Comparison of ENCODE assay signal across 23 mouse cellular contexts in the genomic region with DNA sequence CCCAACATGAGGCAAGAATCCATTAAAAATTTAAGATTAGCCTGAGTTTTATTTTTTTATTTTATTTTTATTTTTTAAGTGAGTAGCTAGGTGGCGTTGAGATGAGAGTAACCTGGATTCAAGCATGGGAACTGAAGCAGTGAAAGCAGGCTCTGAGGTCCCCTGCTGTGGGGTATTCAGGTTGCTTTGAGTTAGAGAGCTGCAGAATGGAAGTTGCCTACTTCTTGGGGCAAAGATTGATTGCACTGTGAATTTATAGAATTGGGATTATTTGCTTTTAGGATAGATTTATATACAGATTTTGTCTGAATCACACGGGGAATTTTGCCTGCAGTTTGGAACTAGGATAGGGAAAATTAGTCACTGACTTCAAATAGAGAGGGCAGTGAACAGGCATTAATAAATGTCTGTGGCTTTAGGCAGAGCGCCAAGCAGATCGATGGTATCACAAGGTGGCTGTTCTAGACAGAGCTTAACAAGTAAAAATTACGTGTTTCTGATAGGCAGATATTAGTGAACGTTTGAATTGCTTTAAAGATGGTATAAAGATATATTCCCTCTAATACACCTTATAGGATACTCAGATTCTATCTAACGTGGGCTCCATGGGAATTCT. TPM values are rescaled to one million over a fixed set of nuclear protein-coding genes. Genes with fewer than 3 reads are reported as not detected.
DNase-seq lines count a peak whose midpoint lies in the region; ATAC-seq and TF ChIP-seq lines count a peak whose summit lies in the region.
"Had no signal": no experiment of that assay in that cellular context is flagged by ENCODE, and none has a peak within 500 bp of the region (broad histone marks: within the 10 kb centered on the region; RNA-seq: fewer than 3 reads in every experiment).

No protein-coding gene starts in this region.

- peak; percentile 57 for DNase-seq in liver, adult 2 months (ENCODE audit: extremely low read depth, low read depth, low spot score)
- no peak for DNase-seq in liver, embryonic 11.5 days (ENCODE audit: low spot score)
- peak; percentile 42 for DNase-seq in Muller cell, postnatal 12 days (ENCODE audit: inconsistent ontology term)
- peak; percentile 66 for DNase-seq in adrenal gland, postnatal 25 days
- DNase-seq in B cell, adult 2 months, result no peak
- DNase-seq: cerebellum, adult 11 months; cerebellum, postnatal 14 days; gastrocnemius, adult 2 months; kidney, adult 8-10 months; kidney, postnatal 25 days; liver, embryonic 13.5 days; lung, embryonic 14.5 days; lung, postnatal 36 days; right cerebral cortex, adult 18-20 months had no signal

- H3K27ac ChIP-seq in liver, adult 2 months (replicated peaks; ENCODE audit: insufficient read depth, low read depth, low read length), result no peak overlapping the region
- H3K27ac ChIP-seq in liver, embryonic 11.5 days (ENCODE audit: low read depth, low read length), result no peak overlapping the region
- H3K27ac ChIP-seq in kidney, embryonic 16.5 days (ENCODE audit: low read length), result no peak overlapping the region
- H3K27ac ChIP-seq: embryonic facial prominence, embryonic 13.5 days; gastrocnemius, adult 2 months; heart, embryonic 13.5 days; hindbrain, embryonic 14.5 days; left cerebral cortex, adult 2 months; liver, embryonic 13.5 days; neural tube, embryonic 12.5 days; stomach, postnatal 0 days had no signal

- H3K9me3 ChIP-seq in liver, embryonic 11.5 days (ENCODE audit: control insufficient read depth, low read length), result no peaks in the 10 kb centered on the region
- H3K9me3 ChIP-seq in E14TG2a.4 (ENCODE audit: low read length), result no peaks in the 10 kb centered on the region
- no peaks in the 10 kb centered on the region for H3K9me3 ChIP-seq in kidney, embryonic 16.5 days (ENCODE audit: low read length)
- H3K9me3 ChIP-seq: embryonic facial prominence, embryonic 13.5 days; heart, embryonic 13.5 days; liver, embryonic 13.5 days; neural tube, embryonic 12.5 days had no signal

- H3K27me3 ChIP-seq in liver, adult 2 months (ENCODE audit: control insufficient read depth, insufficient read depth, low read length), result no peaks in the 10 kb centered on the region
- H3K27me3 ChIP-seq in liver, embryonic 11.5 days (replicated peaks; ENCODE audit: control insufficient read depth, insufficient read depth, low read length), result no peaks in the 10 kb centered on the region
- no peaks in the 10 kb centered on the region for H3K27me3 ChIP-seq in E14TG2a.4 (ENCODE audit: insufficient read depth, low read length)
- H3K27me3 ChIP-seq in kidney, embryonic 16.5 days (ENCODE audit: insufficient read depth, low read length), result no peaks in the 10 kb centered on the region
- H3K27me3 ChIP-seq: embryonic facial prominence, embryonic 13.5 days; heart, embryonic 13.5 days; liver, embryonic 13.5 days; neural tube, embryonic 12.5 days had no signal

- H3K4me1 ChIP-seq in liver, adult 2 months (ENCODE audit: control insufficient read depth, insufficient read depth, low read length), result no peaks in the 10 kb centered on the region
- H3K4me1 ChIP-seq in liver, embryonic 11.5 days (replicated peaks; ENCODE audit: control insufficient read depth, insufficient read depth, low read length), result no peaks in the 10 kb centered on the region
- peaks cover 59% of the 10 kb centered on the region for H3K4me1 ChIP-seq in E14TG2a.4 (replicated peaks; ENCODE audit: low read depth, low read length)
- H3K4me1 ChIP-seq in kidney, embryonic 16.5 days (ENCODE audit: insufficient read depth, low read length), result no peaks in the 10 kb centered on the region
- H3K4me1 ChIP-seq: embryonic facial prominence, embryonic 13.5 days; heart, embryonic 13.5 days; liver, embryonic 13.5 days; neural tube, embryonic 12.5 days had no signal

- no peak overlapping the region for H3K4me2 ChIP-seq in liver, embryonic 11.5 days
- H3K4me2 ChIP-seq in kidney, embryonic 16.5 days (replicated peaks; ENCODE audit: low read depth, low read length), result no peak overlapping the region
- H3K4me2 ChIP-seq: embryonic facial prominence, embryonic 13.5 days; heart, embryonic 13.5 days; hindbrain, embryonic 14.5 days; liver, embryonic 13.5 days; lung, embryonic 14.5 days; neural tube, embryonic 12.5 days had no signal

- no peak for TF ChIP-seq POLR2A in liver, adult 2 months (IDR thresholded peaks at IDR 0.05; ENCODE audit: extremely low read depth, insufficient read depth, low read length)

- ATAC-seq in liver, embryonic 11.5 days (replicated peaks; ENCODE audit: low FRiP score), result no peak
- no peak for ATAC-seq in kidney, embryonic 16.5 days (ENCODE audit: low FRiP score, low TSS enrichment)
- ATAC-seq: forebrain, embryonic 16.5 days had no signal

- no peak for TF ChIP-seq CTCF in liver, adult 2 months (IDR thresholded peaks at IDR 0.05; ENCODE audit: low read depth, low read length)
- no peak for TF ChIP-seq CTCF in E14TG2a.4 (conservative IDR thresholded peaks at IDR 0.05; ENCODE audit: low read length)

- no peak overlapping the region for H3K4me3 ChIP-seq in liver, adult 2 months (ENCODE audit: insufficient read depth, low read depth, low read length)
- no peak overlapping the region for H3K4me3 ChIP-seq in liver, embryonic 11.5 days (ENCODE audit: low read depth, low read length)
- H3K4me3 ChIP-seq in E14TG2a.4 (replicated peaks; ENCODE audit: low read length), result peak overlapping the region; percentile 43
- no peak overlapping the region for H3K4me3 ChIP-seq in kidney, embryonic 16.5 days (ENCODE audit: low read length)
- H3K4me3 ChIP-seq: embryonic facial prominence, embryonic 13.5 days; gastrocnemius, adult 2 months; heart, embryonic 13.5 days; left cerebral cortex, adult 2 months; liver, embryonic 13.5 days; neural tube, embryonic 12.5 days had no signal

- H3K79me2 ChIP-seq in liver, adult 2 months (ENCODE audit: control insufficient read depth, insufficient read depth, low read length), result peaks cover 3% of the 10 kb centered on the region; the same call in 1 of the 2 replicates

- WGBS in liver, adult 2 months, result 46% methylated on average over 7 of the region's 7 CpGs
- 82% methylated on average over 7 of the region's 7 CpGs for WGBS in liver, embryonic 11.5 days
- 83% methylated on average over 7 of the region's 7 CpGs for WGBS in kidney, embryonic 16.5 days

- H3K36me3 ChIP-seq in liver, adult 2 months (ENCODE audit: control insufficient read depth, insufficient read depth, low read length), result peaks cover 56% of the 10 kb centered on the region
- peaks cover 19% of the 10 kb centered on the region; the same call in 1 of the 2 replicates for H3K36me3 ChIP-seq in liver, embryonic 11.5 days (ENCODE audit: control insufficient read depth, insufficient read depth, low read length)
- peaks cover 38% of the 10 kb centered on the region for H3K36me3 ChIP-seq in E14TG2a.4 (ENCODE audit: insufficient read depth, low read length)
- H3K36me3 ChIP-seq in kidney, embryonic 16.5 days (ENCODE audit: insufficient read depth, low read length), result peaks cover 54% of the 10 kb centered on the region

- no peak overlapping the region for H3K9ac ChIP-seq in liver, adult 2 months (ENCODE audit: low read depth, low read length)
- no peak overlapping the region for H3K9ac ChIP-seq in liver, embryonic 11.5 days (ENCODE audit: low read depth, low read length)
- H3K9ac ChIP-seq in kidney, embryonic 16.5 days (replicated peaks; ENCODE audit: low read length), result no peak overlapping the region
- H3K9ac ChIP-seq: embryonic facial prominence, embryonic 13.5 days; heart, embryonic 13.5 days; hindbrain, embryonic 14.5 days; liver, embryonic 13.5 days; lung, embryonic 14.5 days; neural tube, embryonic 12.5 days had no signal

RNA-seq across cellular contexts. Expression of gene Dhrs11, which starts 18.8 kb away (rescaled TPM):
- total RNA-seq in liver, adult 2 months (2014; rRNA removed), result 14.8 and 23.2 TPM in 2 replicates
- polyA plus RNA-seq in liver, adult 2 months (2012; rRNA removed), result 68.3 and 75.1 TPM in 2 replicates
- polyA plus RNA-seq in liver, embryonic 11.5 days (2014; fragmentation: Nextera tagmentation; extraction: Ambion mirVana), result 115 and 119 TPM in 2 replicates
- total RNA-seq in adrenal gland, postnatal 25 days (2021), result 49.8 and 56.3 TPM in 2 replicates
- 13.1 and 14.9 TPM in 2 replicates for polyA plus RNA-seq in kidney, embryonic 16.5 days (2015; fragmentation: Nextera tagmentation; extraction: Ambion mirVana)

RNA-seq across cellular contexts. Expression of gene Ggnbp2, which starts 23.0 kb away (rescaled TPM):
- total RNA-seq in liver, adult 2 months (2014; rRNA removed), result 84.9 and 96.4 TPM in 2 replicates
- polyA plus RNA-seq in liver, adult 2 months (2012; rRNA removed), result 22.5 and 34.0 TPM in 2 replicates
- polyA plus RNA-seq in liver, embryonic 11.5 days (2014; fragmentation: Nextera tagmentation; extraction: Ambion mirVana), result 78.0 and 80.2 TPM in 2 replicates
- 85.3 and 91.7 TPM in 2 replicates for total RNA-seq in adrenal gland, postnatal 25 days (2021)
- 62.6 and 63.3 TPM in 2 replicates for polyA plus RNA-seq in kidney, embryonic 16.5 days (2015; fragmentation: Nextera tagmentation; extraction: Ambion mirVana)

RNA-seq across cellular contexts. Expression of gene Mrm1, which starts 28.3 kb away (rescaled TPM):
- 2.2 and 2.6 TPM in 2 replicates for total RNA-seq in liver, adult 2 months (2014; rRNA removed)
- 3.1 and 3.9 TPM in 2 replicates for polyA plus RNA-seq in liver, adult 2 months (2012; rRNA removed)
- 19.4 and 20.5 TPM in 2 replicates for polyA plus RNA-seq in liver, embryonic 11.5 days (2014; fragmentation: Nextera tagmentation; extraction: Ambion mirVana)
- total RNA-seq in adrenal gland, postnatal 25 days (2021), result 16.9 and 21.8 TPM in 2 replicates
- 12.3 and 15.5 TPM in 2 replicates for polyA plus RNA-seq in kidney, embryonic 16.5 days (2015; fragmentation: Nextera tagmentation; extraction: Ambion mirVana)

RNA-seq across cellular contexts. Expression of gene Myo19, which starts 32.4 kb away (rescaled TPM):
- total RNA-seq in liver, adult 2 months (2014; rRNA removed), result 2.3 and 3.7 TPM in 2 replicates
- 5.3 and 7.7 TPM in 2 replicates for polyA plus RNA-seq in liver, adult 2 months (2012; rRNA removed)
- polyA plus RNA-seq in liver, embryonic 11.5 days (2014; fragmentation: Nextera tagmentation; extraction: Ambion mirVana), result 10.3 and 12.4 TPM in 2 replicates
- total RNA-seq in adrenal gland, postnatal 25 days (2021), result 14.5 and 15.9 TPM in 2 replicates
- polyA plus RNA-seq in kidney, embryonic 16.5 days (2015; fragmentation: Nextera tagmentation; extraction: Ambion mirVana), result 11.8 and 13.9 TPM in 2 replicates

RNA-seq across cellular contexts. Expression of gene Pigw, which starts 32.5 kb away (rescaled TPM):
- 4.2 and 4.8 TPM in 2 replicates for total RNA-seq in liver, adult 2 months (2014; rRNA removed)
- polyA plus RNA-seq in liver, adult 2 months (2012; rRNA removed), result 1.2 and 1.5 TPM in 2 replicates
- polyA plus RNA-seq in liver, embryonic 11.5 days (2014; fragmentation: Nextera tagmentation; extraction: Ambion mirVana), result 4.4 and 5.0 TPM in 2 replicates
- total RNA-seq in adrenal gland, postnatal 25 days (2021), result 10.5 and 11.8 TPM in 2 replicates
- polyA plus RNA-seq in kidney, embryonic 16.5 days (2015; fragmentation: Nextera tagmentation; extraction: Ambion mirVana), result 3.8 and 4.3 TPM in 2 replicates

Comparison
In these comparisons a context has a peak if more than half of its experiments do, and no peak if none do; other contexts are left out.
1. DNase-seq: peak in liver, adult 2 months (single experiment), Muller cell, postnatal 12 days (single experiment) and adrenal gland, postnatal 25 days (single experiment); none in liver, embryonic 11.5 days (single experiment) and B cell, adult 2 months (0 of 2).